Mouse (Mus musculus) midbrain, embryonic 13.5 days (tissue): ENCODE data around the gene Tsks. TPM values are rescaled to one million over a fixed set of nuclear protein-coding genes. Genes with fewer than 3 reads are reported as not detected.
A peak's percentile ranks its signal among the peaks of the same experiment; 100 is the strongest.

Experiments used
- ATAC-seq: fragments of 200-750 bp; cut with Nextera tagmentation; 2 replicates; pipeline ENCODE4 v1.8.0; 2017; ENCODE audit warnings: mild to moderate bottlenecking, moderate TSS enrichment, moderate library complexity
- H3K27ac ChIP-seq: fragments of 300-500 bp; sonication (generic); 2 replicates; pipeline ENCODE4 v1.5.1; 2015; ENCODE audit warnings: inconsistent platforms, mild to moderate bottlenecking, moderate library complexity
- H3K27me3 ChIP-seq: fragments of 300-500 bp; sonication (generic); 2 replicates; pipeline ENCODE4 v1.6.1; 2015; ENCODE audit warnings: mild to moderate bottlenecking, inconsistent platforms
- H3K36me3 ChIP-seq: fragments of 300-500 bp; sonication (generic); 2 replicates; pipeline ENCODE4 v1.6.1; 2015; ENCODE audit warnings: mild to moderate bottlenecking, inconsistent platforms
- H3K4me1 ChIP-seq: fragments of 300-500 bp; sonication (generic); replicated peaks from 2 replicates; pipeline ENCODE4 v1.6.1; 2015; ENCODE audit warnings: inconsistent platforms
- H3K4me2 ChIP-seq: fragments of 300-500 bp; sonication (generic); replicated peaks from 2 replicates; pipeline ENCODE4 v1.6.1; 2015; ENCODE audit warnings: moderate library complexity, mild to moderate bottlenecking, inconsistent platforms
- H3K4me3 ChIP-seq: fragments of 300-500 bp; sonication (generic); replicated peaks from 2 replicates; pipeline ENCODE4 v1.5.1; 2015; ENCODE audit warnings: mild to moderate bottlenecking, inconsistent platforms
- H3K9ac ChIP-seq: fragments of 300-500 bp; sonication (generic); replicated peaks from 2 replicates; pipeline ENCODE4 v1.6.1; 2015; ENCODE audit warnings: mild to moderate bottlenecking, inconsistent platforms
- H3K9me3 ChIP-seq: fragments of 300-500 bp; sonication (generic); 2 replicates; pipeline ENCODE4 v1.6.1; 2016; ENCODE audit warnings: mild to moderate bottlenecking, inconsistent platforms
- WGBS: fragments of 180-500 bp; shearing (Covaris S2); methylation state at CpG from one replicate; pipeline ENCODE4 v1.1.7; 2015; 5-methylcytosine and 5-hydroxymethylcytosine counted together
- polyA plus RNA-seq: library from polyadenylated mRNA; unstranded; fragments of >200 nt; fragmentation: Nextera tagmentation; extraction: Ambion mirVana; gene quantifications from 2 replicates; pipeline ENCODE4 v1.2.1, GENCODE M21; 2015

Tsks gene
- polyA plus RNA-seq, 1 experiment from 2014 or later: 0.17 TPM

DNA sequence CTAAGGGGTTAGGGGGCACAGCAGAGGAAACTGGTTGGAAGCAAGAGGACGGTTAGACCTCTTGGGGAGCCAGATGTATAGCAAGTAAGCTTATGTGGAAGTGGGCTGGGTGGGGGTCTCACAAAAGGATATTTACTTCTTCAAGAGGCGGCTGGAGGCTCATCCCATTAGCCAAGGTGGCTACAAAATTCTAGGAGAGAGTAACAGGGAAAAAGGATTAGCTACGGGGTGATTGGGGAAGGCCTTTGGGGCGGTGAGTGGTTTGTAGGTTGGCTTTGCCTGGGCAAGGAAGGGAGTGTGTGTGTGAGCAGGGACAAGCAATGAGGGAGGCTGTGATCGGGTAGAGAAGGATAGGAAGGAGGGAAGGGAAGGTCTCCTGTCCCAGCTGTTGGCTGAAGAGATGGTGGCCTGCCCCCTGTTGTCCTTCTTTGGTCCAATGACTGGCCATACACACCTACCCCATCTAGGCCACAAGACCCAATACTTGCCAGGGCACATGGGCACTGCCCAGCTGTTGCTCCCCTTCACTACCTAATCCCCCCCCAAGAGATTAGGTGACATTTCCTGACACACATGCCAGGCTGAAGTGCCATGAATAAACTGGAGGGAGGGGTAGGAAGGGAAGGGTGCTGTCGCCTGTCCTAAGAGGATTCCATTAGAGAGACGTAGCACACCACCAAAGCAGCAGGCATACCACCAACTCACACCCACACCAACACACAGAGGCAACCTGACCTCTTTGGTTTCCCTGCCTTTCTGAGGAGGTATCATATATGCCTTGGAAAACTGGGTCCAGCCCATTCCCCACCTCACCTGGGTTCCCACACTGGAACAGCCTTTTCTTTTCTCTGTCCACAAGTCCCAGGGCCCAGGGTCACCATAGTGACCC is 41.2 kb downstream of the Tsks start:
- Histone ChIP-seq H3K36me3 (peaks cover 37% of the 10 kb centered on the region), H3K27ac (peak overlapping the region; percentile 95), H3K4me3 (peak overlapping the region; percentile 94), H3K9ac (peak overlapping the region; percentile 52), H3K4me1 (peaks cover 40% of the 10 kb centered on the region), H3K9me3 (no peaks in the 10 kb centered on the region), H3K4me2 (peak overlapping the region; percentile 65), H3K27me3 (no peaks in the 10 kb centered on the region)
- ATAC-seq: no peak
- WGBS: 59% methylated on average over 7 of the region's 7 CpGs

DNA sequence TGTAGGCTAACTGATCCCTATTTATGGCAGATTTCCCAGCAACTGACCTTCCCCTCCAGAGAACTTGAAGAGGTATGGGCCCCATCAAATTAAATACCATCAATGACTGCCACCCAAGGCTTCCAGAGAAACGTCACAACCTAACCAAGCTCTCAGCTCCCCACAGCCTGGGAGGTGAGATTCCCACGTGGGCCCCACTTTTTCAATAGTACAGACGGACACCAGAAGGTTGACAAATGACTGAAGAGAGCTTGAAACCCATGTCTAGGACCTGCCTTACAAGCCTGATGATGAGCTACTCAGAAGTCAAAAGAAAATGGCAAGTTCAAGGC is 41.8 kb downstream of the Tsks start:
- Histone ChIP-seq H3K36me3 (peaks cover 31% of the 10 kb centered on the region), H3K27me3 (no peaks in the 10 kb centered on the region), H3K4me1 (peaks cover 45% of the 10 kb centered on the region), H3K4me3 (peak overlapping the region; percentile 94), H3K27ac (peak overlapping the region; percentile 95; the same call in 1 of the 2 replicates), H3K9ac (peak overlapping the region; percentile 52), H3K9me3 (no peaks in the 10 kb centered on the region), H3K4me2 (peak overlapping the region; percentile 65)
- WGBS: 52% methylated on average over 3 of the region's 3 CpGs
- ATAC-seq: no peak

DNA sequence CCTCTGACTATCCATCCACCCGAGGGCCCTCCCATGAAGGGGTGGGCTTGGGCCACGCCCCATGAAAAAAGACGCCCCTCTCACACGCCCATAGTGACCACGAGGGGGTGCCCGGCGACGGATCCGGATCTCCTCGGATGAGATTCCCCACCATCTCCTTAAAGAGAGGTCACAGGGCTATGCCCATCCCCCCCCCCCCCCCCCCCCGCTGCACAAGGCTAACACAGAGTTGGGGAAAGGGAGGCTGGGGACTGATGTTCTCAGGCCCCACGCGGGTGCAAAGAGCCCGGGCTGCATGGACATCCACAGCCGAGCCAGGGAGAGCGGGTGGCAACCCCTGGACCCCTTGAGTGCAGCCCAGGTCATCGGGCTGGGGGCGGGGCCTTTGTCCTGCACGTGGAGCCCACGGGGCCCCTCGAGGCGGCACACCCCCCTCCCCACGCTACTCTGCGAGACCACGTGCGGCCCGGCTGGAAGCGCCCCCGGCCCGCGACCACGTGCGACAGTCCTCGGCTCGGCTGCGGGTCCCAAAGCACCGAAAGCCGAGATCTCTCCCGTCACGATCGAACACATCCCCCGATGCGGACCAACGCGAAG is 42.7 kb downstream of the Tsks start:
- peak; percentile 4 for ATAC-seq
- WGBS: under 1% methylated on average over 44 of the region's 45 CpGs

DNA sequence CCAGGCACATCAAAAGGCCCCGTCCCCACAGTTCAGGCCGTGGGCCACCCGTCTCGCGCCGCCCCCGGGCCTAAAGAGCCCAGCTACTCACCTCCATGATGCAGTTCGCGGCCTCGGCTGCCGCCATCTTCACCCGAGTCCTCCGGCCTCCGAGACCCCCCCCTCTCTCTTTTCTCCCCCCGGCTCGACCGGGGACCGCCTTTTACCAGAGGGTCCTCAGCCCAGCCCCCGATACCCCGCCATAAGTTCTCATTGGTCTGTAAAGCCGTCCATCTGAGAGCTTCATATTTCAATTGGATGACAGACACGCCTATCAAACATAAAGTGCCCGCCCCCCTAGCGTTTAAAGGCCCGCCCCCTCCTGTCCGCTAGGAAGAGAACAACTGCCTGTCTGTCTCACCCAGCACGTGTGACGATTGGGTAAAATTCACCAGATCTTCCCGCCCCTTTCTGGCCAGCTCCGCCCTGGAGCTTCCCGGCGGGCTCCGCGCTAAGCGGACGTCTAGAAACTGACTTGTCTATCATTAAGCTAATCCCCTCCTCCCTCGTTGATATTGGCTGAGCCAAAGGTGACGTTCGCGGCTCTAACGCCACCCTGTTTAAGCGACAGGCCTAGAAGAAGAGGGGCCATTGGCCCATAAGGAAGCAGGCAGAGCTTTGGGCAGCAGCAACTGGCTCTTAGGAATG is 43.3 kb downstream of the Tsks start, which contains the start of gene Prmt1:
Prmt1 (minus strand) TSS at position 377 of the 687 bp plus-strand sequence.
- peaks cover 20% of the 10 kb centered on the region for H3K36me3 ChIP-seq
- 1% methylated on average over 42 of the region's 42 CpGs for WGBS
- no peaks in the 10 kb centered on the region for H3K27me3 ChIP-seq
- H3K27ac ChIP-seq: peak within 1 kb of the TSS; percentile 95
- peak within 1 kb of the TSS; percentile 94 for H3K4me3 ChIP-seq
- H3K4me2 ChIP-seq: peak within 1 kb of the TSS; percentile 86
- H3K9ac ChIP-seq: peak within 1 kb of the TSS; percentile 98
- no peaks in the 10 kb centered on the region for H3K9me3 ChIP-seq
- peaks cover 50% of the 10 kb centered on the region for H3K4me1 ChIP-seq
- peak; percentile 98 for ATAC-seq

More for the DNA sequence above, 42.7 kb downstream of the Tsks start:
- Histone ChIP-seq H3K4me3 (peak overlapping the region; percentile 94), H3K4me2 (peak overlapping the region; percentile 65), H3K27ac (peak overlapping the region; percentile 95), H3K9ac (peak overlapping the region; percentile 98), H3K9me3 (no peaks in the 10 kb centered on the region), H3K36me3 (peaks cover 26% of the 10 kb centered on the region), H3K27me3 (no peaks in the 10 kb centered on the region), H3K4me1 (peaks cover 50% of the 10 kb centered on the region)

- Histone ChIP-seq H3K4me3 (peak overlapping the region; percentile 94), H3K27ac (peak overlapping the region; percentile 93), H3K4me1 (peaks cover 50% of the 10 kb centered on the region), H3K4me2 (peak overlapping the region; percentile 86), H3K27me3 (no peaks in the 10 kb centered on the region), H3K9ac (peak overlapping the region; percentile 87), H3K9me3 (no peaks in the 10 kb centered on the region), H3K36me3 (peaks cover 18% of the 10 kb centered on the region)
- peak; percentile 49 for ATAC-seq
- WGBS: 1% methylated on average over 29 of the region's 29 CpGs
These were observed 44.1 kb downstream of the Tsks start for GRCm38 (mm10) chr7:44986879-44987718.

DNA sequence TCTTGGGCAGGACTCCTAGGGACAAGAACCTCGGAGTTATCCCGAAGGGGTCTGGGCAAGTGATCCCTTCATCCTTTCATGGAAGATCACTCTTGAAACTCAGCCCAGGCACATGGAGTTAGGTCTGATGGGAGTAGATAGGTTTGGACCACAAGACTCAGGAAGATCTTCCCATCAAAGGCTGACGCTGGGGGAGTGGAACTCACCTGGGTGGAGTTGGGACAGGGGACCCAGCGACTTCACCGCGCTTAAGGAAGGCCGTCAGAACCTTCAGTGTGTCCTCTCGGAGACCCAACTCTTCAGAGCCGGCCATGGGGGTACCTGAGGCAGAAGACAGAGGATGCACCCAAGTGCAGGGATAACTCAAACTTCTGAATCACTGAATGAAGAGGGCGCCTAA is 53.7 kb downstream of the Tsks start:
- Histone ChIP-seq H3K4me1 (peaks cover 33% of the 10 kb centered on the region), H3K4me2 (peak overlapping the region; percentile 69), H3K9ac (peak overlapping the region; percentile 74), H3K4me3 (peak overlapping the region; percentile 50), H3K27ac (no peak overlapping the region), H3K9me3 (no peaks in the 10 kb centered on the region), H3K27me3 (no peaks in the 10 kb centered on the region), H3K36me3 (peaks cover 37% of the 10 kb centered on the region)
- no peak for ATAC-seq
- 14% methylated on average over 10 of the region's 10 CpGs for WGBS

DNA sequence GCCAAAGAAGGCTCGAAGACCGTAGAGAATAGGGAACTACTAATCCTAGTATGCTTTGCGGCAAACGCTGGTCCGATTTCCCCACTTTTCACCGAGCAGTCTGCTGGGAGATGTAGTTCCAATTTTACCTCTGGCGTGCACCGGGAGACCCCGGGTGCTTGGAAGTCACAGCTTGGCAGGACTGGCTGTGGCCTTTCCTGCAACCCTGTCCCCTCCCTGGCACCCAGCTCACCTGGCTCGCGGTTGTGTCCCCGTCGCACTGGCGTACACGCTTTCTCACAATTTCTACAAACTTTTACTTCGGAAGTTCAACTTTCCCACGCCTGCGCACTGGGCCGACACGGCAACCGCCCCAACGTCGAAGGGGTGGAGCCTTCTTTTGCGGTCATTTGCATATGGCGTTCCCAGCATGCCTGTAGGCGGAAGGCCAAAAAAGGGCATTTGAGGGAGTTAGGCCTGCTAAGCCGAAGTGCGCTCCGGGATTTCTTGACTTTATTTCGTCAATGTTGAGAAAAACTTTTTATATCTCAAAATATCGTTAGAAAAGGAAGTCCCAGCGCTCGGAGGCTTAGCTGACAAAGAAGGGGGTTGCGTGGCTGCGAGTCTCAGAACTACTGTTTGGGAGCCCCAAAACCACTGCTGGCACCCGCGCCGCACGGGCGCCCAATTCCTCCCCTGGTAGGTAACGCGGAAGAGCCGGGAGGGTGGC is 54.4 kb downstream of the Tsks start, which contains the start of gene Irf3:
Irf3 (plus strand) TSS at position 418 of the 709 bp plus-strand sequence.
- Histone ChIP-seq H3K9ac (peak within 1 kb of the TSS; percentile 74), H3K9me3 (no peaks in the 10 kb centered on the region), H3K4me2 (peak within 1 kb of the TSS; percentile 69), H3K4me3 (peak within 1 kb of the TSS; percentile 50), H3K36me3 (peaks cover 40% of the 10 kb centered on the region), H3K4me1 (peaks cover 33% of the 10 kb centered on the region), H3K27ac (peak within 1 kb of the TSS; percentile 30), H3K27me3 (no peaks in the 10 kb centered on the region)
- WGBS: under 1% methylated on average over 43 of the region's 43 CpGs
- ATAC-seq: peak; percentile 92

DNA sequence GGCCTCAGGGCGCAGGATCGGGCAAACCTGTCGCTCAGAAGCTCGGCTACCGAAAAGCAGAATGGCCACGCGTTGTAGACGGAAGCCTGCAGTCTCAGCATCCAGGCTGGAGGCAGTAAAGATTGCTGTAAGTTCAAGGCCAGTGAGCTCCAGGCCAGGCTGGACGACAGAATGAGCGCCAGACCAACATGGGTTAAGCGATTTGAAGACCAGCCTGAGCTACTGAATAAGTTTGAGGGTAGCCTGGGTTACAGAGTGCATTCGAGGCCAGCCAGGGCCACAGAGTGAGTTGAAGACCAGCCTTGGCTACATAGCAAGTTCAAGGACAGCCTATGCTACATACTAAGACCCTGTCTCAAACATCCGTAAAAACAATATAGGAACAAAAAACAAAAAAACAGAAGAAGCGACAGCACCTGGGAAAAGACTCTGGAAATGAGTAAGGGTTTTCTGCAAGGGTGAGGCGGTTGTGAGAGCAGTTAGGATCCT is 55.0 kb downstream of the Tsks start:
- H3K9ac ChIP-seq: peak overlapping the region; percentile 74
- peaks cover 33% of the 10 kb centered on the region for H3K4me1 ChIP-seq
- peak overlapping the region; percentile 30 for H3K27ac ChIP-seq
- peak; percentile 25; the same call in 1 of the 2 replicates for ATAC-seq
- peak overlapping the region; percentile 69 for H3K4me2 ChIP-seq
- H3K36me3 ChIP-seq: peaks cover 41% of the 10 kb centered on the region
- 5% methylated on average over 15 of the region's 15 CpGs for WGBS
- peak overlapping the region; percentile 50 for H3K4me3 ChIP-seq
- no peaks in the 10 kb centered on the region for H3K9me3 ChIP-seq
- H3K27me3 ChIP-seq: no peaks in the 10 kb centered on the region

DNA sequence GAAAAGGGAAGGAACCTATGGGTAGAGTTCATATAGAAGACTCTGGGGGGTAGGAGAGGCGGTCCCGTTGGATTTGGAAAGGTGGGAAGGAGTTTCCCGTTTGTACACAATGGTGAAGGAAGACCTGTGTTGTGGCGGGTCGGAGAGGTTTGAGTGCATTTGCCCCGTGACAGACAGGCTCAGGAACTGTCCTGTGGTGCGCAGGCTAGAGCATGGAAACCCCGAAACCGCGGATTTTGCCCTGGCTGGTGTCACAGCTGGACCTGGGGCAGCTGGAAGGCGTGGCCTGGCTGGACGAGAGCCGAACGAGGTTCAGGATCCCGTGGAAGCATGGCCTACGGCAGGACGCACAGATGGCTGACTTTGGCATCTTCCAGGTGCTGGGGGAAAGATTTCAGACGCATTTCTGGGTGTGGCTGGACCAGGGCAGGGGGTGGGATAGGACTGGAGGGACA is 55.5 kb downstream of the Tsks start, which contains the start of gene Bcl2l12:
Bcl2l12 (minus strand) TSS at position 212 of the 455 bp plus-strand sequence.
- ATAC-seq: no peak

DNA sequence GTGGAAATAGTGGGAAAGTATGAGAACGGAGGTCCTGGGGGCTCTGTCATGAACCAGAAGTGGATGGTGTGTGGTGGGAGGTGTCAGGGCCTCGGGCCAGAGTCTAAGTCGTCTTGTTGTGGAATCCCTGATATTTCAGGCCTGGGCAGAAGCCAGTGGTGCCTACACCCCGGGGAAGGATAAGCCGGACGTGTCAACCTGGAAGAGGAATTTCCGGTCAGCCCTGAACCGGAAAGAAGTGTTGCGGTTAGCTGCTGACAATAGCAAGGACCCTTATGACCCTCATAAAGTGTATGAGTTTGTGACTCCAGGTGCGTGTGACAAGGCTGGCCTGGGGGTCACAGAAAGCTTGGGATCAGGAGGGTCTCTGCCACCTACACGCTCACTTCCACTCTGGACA is 56.7 kb downstream of the Tsks start:
- H3K9me3 ChIP-seq: no peaks in the 10 kb centered on the region
- peaks cover 51% of the 10 kb centered on the region for H3K36me3 ChIP-seq
- no peak overlapping the region for H3K4me3 ChIP-seq
- H3K4me1 ChIP-seq: peaks cover 33% of the 10 kb centered on the region
- WGBS: 87% methylated on average over 11 of the region's 11 CpGs
- no peak overlapping the region; the same call in 1 of the 2 replicates for H3K4me2 ChIP-seq
- no peak for ATAC-seq
- H3K9ac ChIP-seq: no peak overlapping the region
- no peak overlapping the region for H3K27ac ChIP-seq
- no peaks in the 10 kb centered on the region for H3K27me3 ChIP-seq

More for the DNA sequence above, 55.5 kb downstream of the Tsks start, which contains the start of gene Bcl2l12:
- H3K36me3 ChIP-seq: peaks cover 46% of the 10 kb centered on the region
- H3K9ac ChIP-seq: peak within 1 kb of the TSS; percentile 74
- H3K4me3 ChIP-seq: peak within 1 kb of the TSS; percentile 50
- H3K4me2 ChIP-seq: peak within 1 kb of the TSS; percentile 69
- H3K27me3 ChIP-seq: no peaks in the 10 kb centered on the region
- H3K9me3 ChIP-seq: no peaks in the 10 kb centered on the region
- peak within 1 kb of the TSS; percentile 30 for H3K27ac ChIP-seq
- peaks cover 33% of the 10 kb centered on the region for H3K4me1 ChIP-seq
- 5% methylated on average over 18 of the region's 18 CpGs for WGBS
